Mouse (Mus musculus): ENCODE data around the gene Fam131b.

Fam131b gene

DNA sequence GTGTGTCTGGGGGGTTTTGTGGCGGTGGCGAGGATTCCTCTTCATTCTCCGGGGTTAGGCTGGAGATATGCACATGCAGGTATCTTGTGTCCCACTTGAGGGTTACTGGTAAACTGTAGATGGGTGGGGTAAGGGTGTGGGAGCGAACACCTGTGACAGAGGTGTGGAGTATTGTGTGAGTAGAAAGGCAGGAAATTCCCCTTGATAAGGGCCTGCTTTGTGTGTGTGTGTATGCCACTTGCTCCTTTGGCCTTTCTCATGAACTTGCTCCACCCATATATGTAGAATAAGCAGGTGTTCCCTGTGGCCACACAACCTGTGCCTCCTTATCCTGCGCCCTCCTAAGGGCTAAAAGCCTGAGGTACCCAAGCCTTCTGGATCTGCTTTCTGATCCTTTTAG is 32.5 kb upstream of the Fam131b start:
- in situ Hi-C loops (cut with MboI; ENCODE audit: unreplicated experiment in 2 of 2) = no loop called here

DNA sequence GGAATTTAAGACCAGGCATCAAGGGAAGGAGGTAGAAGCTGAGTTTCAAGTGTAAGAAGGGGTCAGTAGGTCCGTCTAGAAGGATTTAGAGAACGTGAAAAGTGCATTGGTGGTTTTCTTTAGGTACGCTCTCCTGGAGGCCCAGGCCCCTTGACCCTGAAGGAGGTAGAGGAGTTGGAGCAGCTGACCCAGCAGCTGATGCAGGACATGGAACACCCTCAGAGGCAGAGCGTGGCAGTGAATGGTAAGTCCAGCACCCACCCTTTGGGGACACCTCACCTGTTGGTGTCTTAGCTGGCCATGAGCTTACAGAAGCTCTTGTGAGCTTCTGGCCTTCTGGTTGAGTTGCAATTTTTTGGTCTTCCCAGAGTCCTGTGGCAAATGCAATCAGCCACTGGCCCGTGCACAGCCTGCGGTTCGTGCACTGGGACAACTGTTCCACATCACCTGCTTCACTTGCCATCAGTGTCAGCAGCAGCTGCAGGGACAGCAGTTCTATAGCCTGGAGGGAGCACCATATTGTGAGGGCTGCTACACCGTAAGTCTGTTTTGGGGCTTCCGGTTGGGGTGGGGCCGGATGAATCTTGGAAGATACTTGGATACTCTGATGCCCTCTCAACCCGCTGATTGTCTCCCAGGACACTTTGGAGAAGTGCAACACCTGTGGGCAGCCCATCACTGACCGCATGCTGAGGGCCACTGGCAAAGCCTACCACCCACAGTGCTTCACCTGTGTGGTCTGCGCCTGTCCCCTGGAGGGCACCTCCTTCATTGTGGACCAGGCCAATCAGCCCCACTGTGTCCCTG is 31.6 kb upstream of the Fam131b start:
- in situ Hi-C loops (cut with MboI; ENCODE audit: unreplicated experiment in 2 of 2) = no loop called here

GRCm38 (mm10) chr6:42355366-42355765 is 30.9 kb upstream of the Fam131b start:
- in situ Hi-C loops (cut with MboI; ENCODE audit: unreplicated experiment in 2 of 2) = no loop called here

DNA sequence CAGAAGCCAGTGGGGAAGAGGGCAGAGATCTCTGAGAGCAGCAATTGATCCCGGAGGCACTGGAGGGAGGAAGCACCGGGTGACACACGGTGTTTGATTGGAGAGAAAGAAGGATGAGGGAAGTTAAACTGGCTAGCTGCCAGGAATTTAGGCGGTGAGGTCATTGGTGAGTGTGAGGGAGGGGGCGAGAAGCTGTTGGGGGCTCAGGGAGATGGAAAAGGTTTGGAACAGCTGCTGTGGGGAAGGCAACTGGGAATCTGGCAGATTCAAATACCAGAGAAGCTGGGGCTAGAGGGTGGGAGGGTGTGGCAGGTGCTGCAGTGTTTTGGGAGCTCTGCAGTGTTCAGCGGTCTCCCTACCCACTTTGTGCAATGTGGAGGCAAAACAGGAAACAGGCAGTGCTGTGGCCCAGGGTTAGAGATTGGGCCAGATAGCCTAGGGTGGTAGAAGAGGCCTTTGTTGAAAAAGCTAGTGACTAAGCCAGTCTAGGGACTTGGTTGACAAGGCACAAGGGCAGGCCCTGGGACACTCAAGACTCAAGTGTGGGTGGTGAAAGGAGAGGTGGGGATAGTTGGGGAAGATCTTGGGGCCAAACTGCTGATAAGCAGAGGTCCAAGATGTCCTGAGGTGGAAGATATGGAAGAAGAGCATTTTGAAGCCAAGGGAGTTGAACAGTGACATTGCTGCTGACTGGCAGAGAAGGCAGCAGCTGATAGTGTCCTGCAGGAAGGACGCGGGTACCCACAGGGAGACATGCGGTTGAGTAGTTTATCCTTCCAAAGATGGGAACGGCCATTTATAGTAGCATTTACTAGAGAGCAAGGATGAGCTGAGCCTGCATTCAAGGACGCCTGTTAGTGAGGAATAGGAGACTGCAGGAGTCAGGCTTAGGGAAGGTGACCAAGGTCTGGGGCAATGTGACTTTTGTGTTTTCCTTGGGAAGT is 29.9 kb upstream of the Fam131b start:
- in situ Hi-C loops (cut with MboI; ENCODE audit: unreplicated experiment in 2 of 2) = no loop called here

- in situ Hi-C loops (cut with MboI; ENCODE audit: unreplicated experiment in 2 of 2) = no loop called here
Observed at GRCm38 (mm10) chr6:42353180-42353579, 28.7 kb upstream of the Fam131b start.

DNA sequence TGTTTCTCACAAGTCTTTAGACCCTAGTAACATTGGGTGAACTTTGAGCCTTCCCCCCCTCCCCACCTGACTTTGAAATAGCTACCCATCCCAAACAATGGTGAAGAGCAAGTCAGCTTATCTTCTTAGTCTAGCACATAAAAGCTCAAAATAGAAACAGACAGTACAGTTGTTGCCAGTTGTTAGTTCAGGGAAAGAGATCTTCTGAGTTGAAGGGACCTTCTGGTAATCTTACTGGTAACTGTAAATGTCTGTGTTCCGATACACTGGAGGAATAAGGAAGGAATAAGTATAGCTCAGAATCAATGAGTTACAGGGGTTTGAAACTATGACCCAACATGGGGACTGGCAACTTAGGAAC is 28.0 kb upstream of the Fam131b start:
- in situ Hi-C loops (cut with MboI; ENCODE audit: unreplicated experiment in 2 of 2) = no loop called here

GRCm38 (mm10) chr6:42351776-42352485 is 27.5 kb upstream of the Fam131b start:
- in situ Hi-C loops (cut with MboI; ENCODE audit: unreplicated experiment in 2 of 2) = no loop called here

DNA sequence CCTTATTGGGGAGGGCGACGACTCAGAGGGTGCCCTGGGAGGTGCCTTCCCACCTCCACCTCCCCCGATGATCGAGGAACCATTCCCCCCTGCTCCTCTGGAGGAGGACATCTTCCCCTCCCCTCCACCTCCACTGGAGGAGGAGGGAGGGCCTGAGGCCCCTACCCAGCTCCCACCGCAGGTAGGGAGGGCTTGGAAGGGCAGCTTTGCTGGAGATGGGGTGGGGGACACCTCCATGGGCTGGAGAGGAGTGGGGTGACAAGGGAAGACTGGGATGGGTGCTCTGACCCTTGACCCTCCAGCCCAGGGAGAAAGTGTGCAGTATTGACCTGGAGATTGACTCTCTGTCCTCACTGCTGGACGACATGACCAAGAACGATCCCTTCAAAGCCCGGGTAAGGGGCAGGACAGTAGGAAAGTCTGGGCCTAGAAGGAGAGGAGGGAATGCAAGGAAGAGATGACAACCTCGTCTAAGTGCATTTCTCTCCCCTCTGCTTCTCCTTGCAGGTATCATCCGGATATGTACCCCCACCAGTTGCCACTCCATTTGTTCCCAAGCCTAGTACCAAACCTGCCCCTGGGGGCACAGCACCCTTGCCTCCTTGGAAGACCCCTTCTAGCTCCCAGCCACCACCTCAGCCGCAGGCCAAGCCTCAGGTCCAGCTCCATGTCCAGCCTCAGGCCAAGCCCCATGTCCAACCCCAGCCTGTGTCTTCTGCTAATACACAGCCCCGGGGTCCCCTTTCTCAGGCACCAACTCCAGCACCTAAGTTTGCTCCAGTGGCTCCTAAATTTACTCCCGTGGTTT is 26.7 kb upstream of the Fam131b start:
- in situ Hi-C loops (cut with MboI; ENCODE audit: unreplicated experiment in 2 of 2) = no loop called here

DNA sequence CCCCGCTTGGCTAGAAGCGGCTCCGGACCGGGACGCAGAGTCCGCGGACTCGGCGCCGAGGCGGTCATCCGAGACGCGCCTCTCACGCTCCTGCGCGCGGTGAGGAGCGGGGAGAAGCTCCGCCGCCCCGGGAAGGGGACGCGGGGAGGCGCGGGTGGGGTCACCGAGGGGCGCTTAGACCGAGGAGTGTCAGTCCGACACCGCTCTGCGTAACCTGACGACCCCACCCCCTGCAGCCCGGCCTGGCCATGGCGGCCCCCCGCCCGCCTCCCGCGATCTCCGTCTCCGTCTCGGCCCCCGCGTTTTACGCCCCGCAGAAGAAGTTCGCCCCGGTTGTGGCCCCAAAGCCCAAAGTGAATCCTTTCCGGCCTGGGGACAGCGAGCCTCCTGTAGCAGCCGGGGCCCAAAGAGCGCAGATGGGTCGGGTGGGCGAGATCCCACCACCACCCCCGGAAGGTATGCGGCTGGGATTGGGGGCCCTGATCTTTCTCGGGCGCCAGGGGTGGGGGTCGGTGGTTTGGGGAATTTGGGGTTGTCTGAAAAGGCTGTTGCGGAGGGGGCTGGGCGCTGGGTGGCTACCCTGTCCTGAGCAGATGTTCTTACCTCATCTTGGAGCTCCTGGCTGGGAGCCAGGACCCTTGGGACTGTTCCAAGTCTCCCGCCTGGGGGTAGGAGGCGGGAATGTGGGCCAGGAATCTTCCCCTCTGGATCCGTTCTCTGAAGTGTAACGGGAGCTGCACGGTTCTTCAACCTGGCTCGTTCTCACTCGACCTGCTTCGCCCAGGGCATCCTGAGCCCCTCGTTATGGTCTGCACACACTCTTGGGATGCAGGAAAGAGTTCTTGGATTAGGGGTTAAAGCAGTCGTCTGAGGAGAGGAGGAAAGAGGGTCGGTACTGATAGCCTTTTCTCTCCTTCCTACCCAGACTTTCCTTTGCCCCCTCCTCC is 25.9 kb upstream of the Fam131b start:
- in situ Hi-C loops (cut with MboI; ENCODE audit: unreplicated experiment in 2 of 2) = no loop called here

DNA sequence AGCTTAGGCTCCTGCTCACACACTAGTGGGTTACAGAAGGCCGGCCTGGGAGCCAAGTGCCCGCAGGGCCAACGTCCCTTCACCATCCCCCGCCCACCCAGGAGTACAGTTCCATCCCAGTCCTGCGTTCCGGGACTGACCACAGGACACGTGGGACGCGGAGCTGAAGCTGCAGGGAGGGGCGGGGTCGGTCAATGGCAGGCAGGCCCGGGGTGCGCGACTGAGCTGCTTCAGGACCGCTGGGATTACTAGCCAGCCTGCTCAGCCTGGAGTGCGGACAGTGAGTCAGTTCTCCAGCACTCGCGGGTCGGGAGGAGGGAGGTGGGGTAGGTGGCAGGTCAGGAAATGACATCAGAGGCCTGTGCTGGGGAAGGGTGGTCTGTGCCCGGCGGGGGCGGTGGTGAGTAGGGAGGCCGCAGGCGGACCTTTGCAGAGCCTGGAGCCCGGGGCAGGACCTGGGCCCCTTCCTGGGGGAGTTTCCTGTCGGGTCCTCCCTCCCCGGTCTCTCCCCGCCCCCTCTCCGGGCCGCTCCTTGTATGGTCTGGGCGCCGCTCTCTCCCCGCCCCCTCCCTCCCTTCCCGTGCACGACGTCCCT is 25.1 kb upstream of the Fam131b start, which contains the start of gene Zyx:
TSS of gene Zyx (plus strand) at position 205 of the 595 bp plus-strand sequence.
- in situ Hi-C loops (cut with MboI; ENCODE audit: unreplicated experiment in 2 of 2) = no loop called here

GRCm38 (mm10) chr6:42349006-42349425 is 24.6 kb upstream of the Fam131b start:
- in situ Hi-C loops (cut with MboI; ENCODE audit: unreplicated experiment in 2 of 2) = no loop called here

GRCm38 (mm10) chr6:42348281-42349005 is 24.0 kb upstream of the Fam131b start:
- in situ Hi-C loops (cut with MboI; ENCODE audit: unreplicated experiment in 2 of 2) = no loop called here

DNA sequence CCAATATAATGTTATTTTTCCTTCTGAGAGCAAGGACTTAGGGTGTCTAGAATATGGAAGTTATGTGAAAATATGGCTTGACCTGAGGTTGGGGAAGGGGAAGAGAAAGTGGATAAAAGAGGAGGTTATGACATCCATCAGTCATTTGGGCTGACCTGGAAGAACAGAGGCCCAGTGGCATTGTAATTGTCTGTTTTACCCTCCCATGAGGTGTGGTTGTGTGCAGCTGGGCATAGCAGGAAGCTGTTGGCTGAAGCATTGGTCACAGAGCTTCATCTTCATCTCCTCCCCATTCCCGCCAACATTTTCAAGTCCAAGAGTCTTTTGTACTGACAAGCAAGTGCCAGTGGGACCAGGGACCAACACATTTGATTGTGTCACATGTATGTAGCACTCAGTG is 19.8 kb upstream of the Fam131b start:
- in situ Hi-C loops (cut with MboI; ENCODE audit: unreplicated experiment in 2 of 2) = no loop called here

DNA sequence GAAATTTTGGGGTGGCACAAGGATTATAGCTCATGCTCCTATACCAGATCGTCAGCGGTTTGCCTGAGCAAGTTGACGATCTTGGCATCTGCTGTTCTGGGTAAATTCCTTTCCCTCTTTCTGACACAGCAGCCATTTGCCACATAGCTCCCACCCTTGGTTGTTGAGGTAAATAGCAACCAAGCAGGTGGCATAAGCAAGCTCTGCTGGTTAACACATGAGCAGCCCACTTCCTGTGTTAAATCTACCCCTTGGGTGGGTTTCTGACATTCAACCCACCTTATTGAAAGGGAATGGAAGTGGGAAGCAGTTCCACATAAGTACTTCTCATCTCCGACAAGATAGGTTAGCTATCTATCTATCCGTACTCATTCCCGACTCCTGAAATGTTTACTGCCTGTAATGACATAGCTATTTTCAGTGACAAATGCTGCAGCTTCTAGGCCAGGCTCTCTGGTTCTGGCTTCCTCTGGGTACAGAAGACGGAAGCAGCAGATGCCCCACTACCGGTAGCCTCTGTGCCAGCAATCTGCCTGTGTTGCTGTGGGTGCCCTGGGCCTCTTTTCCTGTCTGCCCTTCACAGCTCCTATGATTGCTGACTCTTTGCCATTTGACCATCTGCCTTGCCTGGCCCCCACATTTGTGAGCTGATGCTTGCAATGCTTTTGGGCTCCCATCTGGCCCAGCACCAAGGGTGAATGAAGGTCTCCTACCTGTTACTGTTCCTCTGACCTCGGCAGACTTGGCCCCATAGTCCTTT is 19.1 kb upstream of the Fam131b start:
- in situ Hi-C loops (cut with MboI; ENCODE audit: unreplicated experiment in 2 of 2) = no loop called here

DNA sequence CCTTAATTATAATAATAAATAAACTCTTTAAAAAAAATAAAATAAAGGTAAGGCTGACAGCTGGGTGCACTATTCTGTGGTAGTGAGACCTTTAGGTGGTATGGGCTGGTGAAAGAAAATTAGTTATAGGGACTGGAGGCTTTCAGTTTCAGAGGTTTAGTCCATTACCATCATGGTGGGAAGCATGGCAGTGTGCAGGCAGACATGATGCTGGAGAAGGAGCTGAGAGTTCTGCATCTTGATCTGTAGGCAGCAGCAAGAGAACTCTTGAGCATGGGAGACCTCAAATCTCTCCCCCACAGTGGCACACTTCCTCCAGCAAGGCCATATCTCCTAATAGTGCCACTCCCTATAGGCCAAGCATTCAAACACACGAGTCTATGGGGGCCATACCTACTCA is 17.7 kb upstream of the Fam131b start:
- in situ Hi-C loops (cut with MboI; ENCODE audit: unreplicated experiment in 2 of 2) = no loop called here

DNA sequence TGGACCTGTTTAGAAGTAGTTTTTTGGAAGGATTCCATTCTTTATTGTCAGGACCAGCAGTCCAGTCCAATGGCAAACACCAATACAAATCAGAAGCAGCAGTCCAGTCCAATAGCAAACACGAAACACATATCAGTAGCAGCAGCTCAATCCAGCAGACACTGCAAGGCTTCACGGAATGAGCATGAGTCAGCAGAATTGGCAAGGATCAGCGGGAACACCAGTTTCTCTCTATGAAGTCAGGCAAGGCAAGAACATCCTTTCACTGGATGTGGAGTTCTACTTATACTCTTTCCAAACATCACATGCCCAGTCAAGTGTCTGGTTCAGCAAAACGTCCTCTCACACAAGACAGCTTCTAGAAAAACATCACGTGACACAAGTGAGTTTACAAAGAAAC is 15.5 kb upstream of the Fam131b start:
- in situ Hi-C loops (cut with MboI; ENCODE audit: unreplicated experiment in 2 of 2) = no loop called here

- in situ Hi-C loops (cut with MboI; ENCODE audit: unreplicated experiment in 2 of 2) = no loop called here
Observed at GRCm38 (mm10) chr6:42339189-42339588, 14.7 kb upstream of the Fam131b start.
